Mouse (Mus musculus) bone marrow macrophage, adult 2 months (primary cell): ENCODE results near the gene Chchd3.

Source experiments
- CTCF ChIP-seq: IDR thresholded peaks from 2 replicates; pipeline ENCODE4 v1.5.1; 2012; ENCODE audit warnings: low read depth, mild to moderate bottlenecking, low read length, moderate library complexity
- POLR2A ChIP-seq: IDR thresholded peaks from 2 replicates; pipeline ENCODE4 v1.6.1; 2012; ENCODE audit warnings: mild to moderate bottlenecking, low read depth, low read length, borderline replicate concordance

GRCm38 (mm10) chr6:33042880-33043279 lies 17.2 kb downstream of the Chchd3 start:
- TF ChIP-seq POLR2A (no peak), CTCF (no peak)
